In genomic region chr7:83251995-83252563, GRCm38 (mm10) we compare ENCODE assay signal across 17 mouse cellular contexts.
"Had no signal": no experiment of that assay in that cellular context is flagged by ENCODE, and none has a peak within 500 bp of the region (broad histone marks: within the 10 kb centered on the region; RNA-seq: fewer than 3 reads in every experiment).

No protein-coding gene starts in this region.

- H3K9ac ChIP-seq: lung, embryonic 15.5 days; midbrain, embryonic 13.5 days; midbrain, embryonic 15.5 days; neural tube, embryonic 12.5 days; stomach, embryonic 15.5 days had no signal

- DNase-seq: lung, adult 2 months; lung, postnatal 14 days; lung, postnatal 36 days; right cerebral cortex, postnatal 14 days; thymus, adult 2 months; thymus, postnatal 25 days; thymus, postnatal 4 days had no signal

- H3K27me3 ChIP-seq: lung, embryonic 15.5 days; megakaryocyte, embryonic 14.5 days; midbrain, embryonic 13.5 days; midbrain, embryonic 15.5 days; neural tube, embryonic 12.5 days; stomach, embryonic 15.5 days had no signal

- H3K9me3 ChIP-seq: lung, embryonic 15.5 days; megakaryocyte, embryonic 14.5 days; midbrain, embryonic 13.5 days; midbrain, embryonic 15.5 days; neural tube, embryonic 12.5 days; stomach, embryonic 15.5 days had no signal

- H3K4me2 ChIP-seq: lung, embryonic 15.5 days; midbrain, embryonic 11.5 days; midbrain, embryonic 13.5 days; midbrain, embryonic 15.5 days; neural tube, embryonic 12.5 days; stomach, embryonic 15.5 days had no signal

- H3K4me1 ChIP-seq: megakaryocyte, embryonic 14.5 days; midbrain, embryonic 13.5 days; midbrain, embryonic 15.5 days; neural tube, embryonic 12.5 days; stomach, embryonic 15.5 days had no signal

- ATAC-seq: lung, postnatal 0 days; midbrain, embryonic 13.5 days; midbrain, embryonic 15.5 days had no signal

- H3K4me3 ChIP-seq: lung, embryonic 15.5 days; megakaryocyte, embryonic 14.5 days; midbrain, embryonic 13.5 days; midbrain, embryonic 15.5 days; neural tube, embryonic 12.5 days; stomach, embryonic 15.5 days had no signal

- H3K27ac ChIP-seq: macrophage; midbrain, embryonic 13.5 days; midbrain, embryonic 15.5 days; neural tube, embryonic 12.5 days; stomach, embryonic 15.5 days; stomach, postnatal 0 days had no signal

- H3K36me3 ChIP-seq: lung, embryonic 15.5 days; midbrain, embryonic 13.5 days; midbrain, embryonic 15.5 days; neural tube, embryonic 12.5 days; stomach, embryonic 15.5 days had no signal
